8 mouse cellular contexts compared by ENCODE assay signal in the genomic region with DNA sequence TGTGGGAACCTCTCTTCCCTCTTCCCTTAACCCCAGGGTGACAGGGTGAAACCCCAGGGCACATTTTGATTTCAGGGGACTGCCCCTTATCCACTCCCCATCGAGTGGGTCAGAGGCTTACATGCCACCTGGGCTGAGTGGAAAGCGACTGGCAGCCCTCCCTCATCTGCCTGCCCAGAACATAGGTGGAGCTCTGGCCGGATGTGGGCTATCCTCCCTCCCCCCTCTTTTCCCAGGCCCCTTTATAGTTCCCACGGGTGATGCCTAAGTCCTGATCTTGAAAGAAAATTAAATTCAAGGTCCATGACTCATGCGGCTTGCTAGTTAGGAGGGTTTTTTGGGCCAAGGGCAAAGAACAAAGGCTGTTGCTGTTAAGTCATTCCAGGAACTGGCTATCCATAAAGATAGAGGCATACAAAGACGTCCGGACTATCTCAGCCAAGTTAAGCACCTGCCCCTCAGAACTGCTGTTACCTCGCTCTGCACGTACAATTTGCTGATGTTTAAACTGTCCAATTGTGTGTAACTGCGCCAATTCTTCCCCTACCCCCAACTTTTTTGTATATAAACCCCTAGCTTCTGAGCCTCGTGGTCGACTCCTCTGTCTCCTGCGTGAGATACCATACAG.
A peak's percentile ranks its signal among the peaks of the same experiment; 100 is the strongest.
DNase-seq lines count a peak whose midpoint lies in the region; ATAC-seq and TF ChIP-seq lines count a peak whose summit lies in the region.
"Not testable (repeated sequence)": the region's sequence is repeated elsewhere in the genome, so short reads cannot be mapped to it uniquely, and the experiment has no call there.

No protein-coding gene starts in this region.

- not testable (repeated sequence) for H3K4me3 ChIP-seq in limb, embryonic 14.5 days (replicated peaks; ENCODE audit: low read length); stomach, embryonic 16.5 days (replicated peaks; ENCODE audit: low read length)

- not testable (repeated sequence) for H3K4me1 ChIP-seq in limb, embryonic 14.5 days (ENCODE audit: control insufficient read depth, insufficient read depth, low read length); stomach, embryonic 16.5 days (ENCODE audit: control insufficient read depth, insufficient read depth, low read length)

- H3K9me3 ChIP-seq in limb, embryonic 14.5 days (ENCODE audit: control insufficient read depth, low read length); stomach, embryonic 16.5 days (replicated peaks; ENCODE audit: control insufficient read depth, low read length): not testable (repeated sequence)

- not testable (repeated sequence) for H3K36me3 ChIP-seq in limb, embryonic 14.5 days (ENCODE audit: control insufficient read depth, insufficient read depth, low read length); stomach, embryonic 16.5 days (ENCODE audit: control insufficient read depth, insufficient read depth, low read length)

- peak; percentile 26; the same call in 1 of the 2 replicates for ATAC-seq in limb, embryonic 14.5 days (ENCODE audit: low FRiP score, low read depth)
- peak; percentile 72; the same call in 1 of the 2 replicates for ATAC-seq in stomach, embryonic 16.5 days (ENCODE audit: insufficient read depth, low FRiP score)

- H3K27me3 ChIP-seq in limb, embryonic 14.5 days (ENCODE audit: control insufficient read depth, insufficient read depth, low read length); stomach, embryonic 16.5 days (ENCODE audit: control insufficient read depth, insufficient read depth, low read length): not testable (repeated sequence)

- not testable (repeated sequence) for TF ChIP-seq POLR2A in limb, embryonic 14.5 days (IDR thresholded peaks at IDR 0.05; ENCODE audit: borderline replicate concordance, extremely low read depth, insufficient read depth, insufficient read length)

- H3K4me2 ChIP-seq in limb, embryonic 14.5 days (replicated peaks; ENCODE audit: low read depth, low read length, severe bottlenecking); stomach, embryonic 16.5 days (ENCODE audit: low read depth, low read length): not testable (repeated sequence)

- 64% methylated on average over 13 of the region's 13 CpGs for WGBS in limb, embryonic 14.5 days
- 54% methylated on average over 13 of the region's 13 CpGs for WGBS in stomach, embryonic 16.5 days

- not testable (repeated sequence) for H3K27ac ChIP-seq in limb, embryonic 14.5 days (replicated peaks; ENCODE audit: low read depth, low read length)
- H3K27ac ChIP-seq in stomach, embryonic 16.5 days (ENCODE audit: low read length) = peak overlapping the region; percentile 38; the same call in 1 of the 2 replicates

- peak; percentile 27 to 30 for DNase-seq in B cell, adult 2 months
- peak; percentile 9 for DNase-seq in ZHBTc4 (ENCODE audit: low read depth, low spot score)
- DNase-seq in fibroblast of lung, adult 2 months (ENCODE audit: low read depth) = peak; percentile 73
- peak; percentile 6 for DNase-seq in kidney, adult 18-20 months
- DNase-seq in limb, embryonic 14.5 days (ENCODE audit: low spot score) = not testable (repeated sequence)
- DNase-seq in mesoderm, embryonic 11.5 days (ENCODE audit: low read depth, low spot score) = peak; percentile 3
- DNase-seq in thymus, postnatal 36 days = peak; percentile 34 to 53

- H3K9ac ChIP-seq in limb, embryonic 14.5 days (ENCODE audit: low read depth, low read length, severe bottlenecking); stomach, embryonic 16.5 days (ENCODE audit: low read length): not testable (repeated sequence)
